Mouse (Mus musculus) brain, embryonic 14.5 days (tissue): ENCODE measurements around the gene Bdnf.

Experiments
- CTCF ChIP-seq: fragments of 200-500 bp; IDR thresholded peaks from 2 replicates; pipeline ENCODE4 v1.5.1; 2012; ENCODE audit warnings: inconsistent platforms, mild to moderate bottlenecking, moderate library complexity, borderline replicate concordance; ENCODE audit not compliant: insufficient read depth, insufficient read length; ENCODE audit errors: extremely low read depth
- POLR2A ChIP-seq: fragments of 200-500 bp; IDR thresholded peaks from 2 replicates; pipeline ENCODE4 v1.6.1; 2012; ENCODE audit warnings: mild to moderate bottlenecking, inconsistent platforms, borderline replicate concordance; ENCODE audit not compliant: poor library complexity, insufficient read depth, insufficient read length, severe bottlenecking; ENCODE audit errors: extremely low read depth

DNA sequence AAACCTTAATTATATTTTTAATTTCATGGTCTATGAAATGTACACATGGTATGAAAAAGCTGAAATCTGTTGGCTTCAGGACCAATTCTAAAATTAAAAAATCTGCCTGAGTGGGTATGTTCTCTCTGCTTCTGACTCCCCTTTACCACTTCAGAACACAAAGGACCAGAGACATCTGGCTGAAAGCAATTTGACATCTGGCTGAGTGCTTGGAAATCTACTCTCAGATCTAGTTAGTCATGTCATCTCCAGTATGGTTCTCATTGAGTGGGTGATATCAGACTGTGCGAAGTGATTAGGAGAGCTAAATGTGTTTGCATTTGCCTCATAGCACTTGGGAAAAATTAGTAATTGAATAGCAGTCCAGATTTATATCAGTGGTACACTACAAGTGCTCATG, 36.5 kb downstream of the Bdnf start:
- TF ChIP-seq CTCF (no peak), POLR2A (no peak)
